Mouse (Mus musculus): ENCODE measurements around the gene Romo1.

- no peak for TF ChIP-seq CTCF (IDR thresholded peaks at IDR 0.05; ENCODE audit: insufficient read depth, low read depth, low read length)
- TF ChIP-seq POLR2A (IDR thresholded peaks at IDR 0.05; ENCODE audit: insufficient read depth, low read depth, low read length): no peak
These were observed 2.6 kb downstream of the Romo1 start for GRCm38 (mm10) chr2:156146272-156146989.

Data from olfactory bulb, adult 2 months (tissue).